Mouse (Mus musculus) cortical plate, adult 2 months (tissue): ENCODE results near the gene Tmem143.

Experiments used
- CTCF ChIP-seq: fragments of 200-500 bp; IDR thresholded peaks from 2 replicates; pipeline ENCODE4 v1.5.1; 2011; ENCODE audit warnings: mild to moderate bottlenecking, control low read depth, low read length; ENCODE audit not compliant: insufficient read depth; ENCODE audit errors: extremely low read depth
- POLR2A ChIP-seq: fragments of 200-500 bp; IDR thresholded peaks from 2 replicates; pipeline ENCODE4 v1.6.1; 2011; ENCODE audit warnings: mild to moderate bottlenecking, low read length, control low read depth; ENCODE audit not compliant: insufficient read depth; ENCODE audit errors: extremely low read depth

- no peak for TF ChIP-seq CTCF
- TF ChIP-seq POLR2A = no peak
These were observed 32.9 kb downstream of the Tmem143 start for GRCm38 (mm10) chr7:45929688-45930087.
